Mouse (Mus musculus) lung, postnatal 0 days (tissue): ENCODE measurements around the gene Dnaaf2.

Source experiments
- CTCF ChIP-seq: IDR thresholded peaks from 2 replicates; pipeline ENCODE4 v1.5.1; 2016; ENCODE audit warnings: antibody characterized with exemption, mild to moderate bottlenecking
- EP300 ChIP-seq: IDR thresholded peaks from 2 replicates; pipeline ENCODE4 v1.6.1; 2016; ENCODE audit warnings: antibody characterized with exemption, mild to moderate bottlenecking, control low read depth

- TF ChIP-seq CTCF: peak; percentile 23; the same call in 1 of the 2 replicates
- no peak for TF ChIP-seq EP300
Measured at GRCm38 (mm10) chr12:69197378-69198163, 658 bp downstream of the Dnaaf2 start.
